Mouse (Mus musculus): Measurements from ENCODE around the gene Mrnip. TPM values are rescaled to one million over a fixed set of nuclear protein-coding genes. Genes with fewer than 3 reads are reported as not detected.

Mrnip gene
- polyA plus RNA-seq, 2 experiments = 7.6 to 8.5 TPM

DNA sequence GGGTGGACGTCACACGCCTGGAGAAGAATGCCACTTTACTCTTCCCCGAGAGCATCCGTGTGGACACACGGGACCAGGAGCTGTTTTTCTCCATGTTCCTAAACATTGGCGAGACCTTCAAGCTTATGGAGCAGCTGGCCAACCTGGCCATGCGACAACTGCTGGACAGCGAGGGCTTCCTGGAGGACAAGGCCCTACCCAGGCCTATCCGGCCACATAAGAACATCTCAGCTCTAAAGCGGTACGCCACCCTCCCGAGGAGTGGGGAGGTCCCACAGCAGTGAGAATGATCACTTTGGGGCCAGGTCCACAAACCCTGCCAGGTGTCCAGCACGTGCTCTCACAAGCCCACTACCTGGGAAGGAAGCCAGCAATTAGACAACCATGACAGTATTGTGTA is 28.1 kb upstream of the Mrnip start:
- ATAC-seq (ENCODE audit: insufficient read depth) (no peak), DNase-seq (ENCODE audit: low read depth in 3 of 3, low spot score in 3 of 3) (no peak)
- no peak for TF ChIP-seq CTCF (IDR thresholded peaks at IDR 0.05; ENCODE audit: low read depth)
- no peak for TF ChIP-seq EP300 (IDR thresholded peaks at IDR 0.05; ENCODE audit: low read depth)
- H3K27ac ChIP-seq = no peak overlapping the region
- H3K9me3 ChIP-seq (ENCODE audit: control insufficient read depth, low read length) = no peaks in the 10 kb centered on the region
- H3K4me3 ChIP-seq (ENCODE audit: insufficient read depth in 1 of 2, low read depth in 2 of 2, low read length in 2 of 2) = no peak overlapping the region
- WGBS (ENCODE audit: insufficient replicate concordance) = 84% methylated on average over 13 of the region's 13 CpGs
- H3K4me2 ChIP-seq (ENCODE audit: low read depth) = no peak overlapping the region
- H3K36me3 ChIP-seq (replicated peaks; ENCODE audit: control insufficient read depth, insufficient read depth, low read depth) = peaks cover 14% of the 10 kb centered on the region
- H3K27me3 ChIP-seq (ENCODE audit: control insufficient read depth, insufficient read depth, low read length) = no peaks in the 10 kb centered on the region
- H3K9ac ChIP-seq (replicated peaks) = no peak overlapping the region
- no peaks in the 10 kb centered on the region for H3K4me1 ChIP-seq (replicated peaks; ENCODE audit: control insufficient read depth in 2 of 2, insufficient read depth in 2 of 2, low read length in 1 of 2)

DNA sequence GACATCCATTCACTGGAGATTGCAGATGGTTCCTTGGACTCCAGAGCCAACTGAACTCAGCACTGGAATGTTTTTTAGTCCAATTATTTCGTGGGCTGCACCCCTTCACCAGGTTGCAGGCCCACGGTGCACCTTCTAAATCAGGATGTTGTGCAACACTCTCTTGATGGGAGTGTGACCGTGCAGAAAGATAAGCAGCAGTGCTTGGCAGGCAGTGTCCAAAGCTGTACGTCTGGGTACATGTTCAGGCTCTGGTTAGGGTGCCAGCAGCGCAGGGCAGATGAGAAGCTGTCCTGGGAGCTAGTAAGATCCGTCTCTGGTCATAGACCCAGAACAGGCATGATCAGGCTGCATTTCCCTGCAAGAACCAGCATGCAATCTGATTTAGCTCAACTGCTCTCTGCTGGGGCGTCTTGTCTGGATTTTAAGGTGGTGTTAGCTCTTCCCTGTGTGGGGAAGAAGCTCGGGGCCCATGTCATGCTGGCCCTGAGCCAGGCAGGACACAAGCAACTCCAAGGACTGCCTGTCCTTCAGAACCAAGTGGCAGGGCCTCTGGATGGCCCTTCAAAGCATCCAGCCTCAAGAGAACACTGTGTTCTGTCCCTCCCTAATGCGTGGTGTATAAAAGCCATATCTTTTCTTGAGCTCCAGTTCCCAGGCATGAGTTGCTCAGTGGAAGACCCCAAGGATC is 26.8 kb upstream of the Mrnip start:
- no peak overlapping the region for H3K27ac ChIP-seq
- no peak overlapping the region for H3K4me3 ChIP-seq (ENCODE audit: insufficient read depth in 1 of 2, low read depth in 2 of 2, low read length in 2 of 2)
- H3K27me3 ChIP-seq (ENCODE audit: control insufficient read depth, insufficient read depth, low read length) = no peaks in the 10 kb centered on the region
- ATAC-seq (ENCODE audit: insufficient read depth) (no peak), DNase-seq (ENCODE audit: low read depth in 3 of 3, low spot score in 3 of 3) (no peak)
- H3K9ac ChIP-seq (replicated peaks) = no peak overlapping the region
- H3K36me3 ChIP-seq (replicated peaks; ENCODE audit: control insufficient read depth, insufficient read depth, low read depth) = peaks cover 15% of the 10 kb centered on the region
- TF ChIP-seq EP300 (IDR thresholded peaks at IDR 0.05; ENCODE audit: low read depth) = no peak
- no peak for TF ChIP-seq CTCF (IDR thresholded peaks at IDR 0.05; ENCODE audit: low read depth)
- no peaks in the 10 kb centered on the region for H3K9me3 ChIP-seq (ENCODE audit: control insufficient read depth, low read length)
- H3K4me2 ChIP-seq (ENCODE audit: low read depth) = no peak overlapping the region
- H3K4me1 ChIP-seq (replicated peaks; ENCODE audit: control insufficient read depth in 2 of 2, insufficient read depth in 2 of 2, low read length in 1 of 2) = no peaks in the 10 kb centered on the region
- WGBS (ENCODE audit: insufficient replicate concordance) = 51% methylated on average over 9 of the region's 9 CpGs

DNA sequence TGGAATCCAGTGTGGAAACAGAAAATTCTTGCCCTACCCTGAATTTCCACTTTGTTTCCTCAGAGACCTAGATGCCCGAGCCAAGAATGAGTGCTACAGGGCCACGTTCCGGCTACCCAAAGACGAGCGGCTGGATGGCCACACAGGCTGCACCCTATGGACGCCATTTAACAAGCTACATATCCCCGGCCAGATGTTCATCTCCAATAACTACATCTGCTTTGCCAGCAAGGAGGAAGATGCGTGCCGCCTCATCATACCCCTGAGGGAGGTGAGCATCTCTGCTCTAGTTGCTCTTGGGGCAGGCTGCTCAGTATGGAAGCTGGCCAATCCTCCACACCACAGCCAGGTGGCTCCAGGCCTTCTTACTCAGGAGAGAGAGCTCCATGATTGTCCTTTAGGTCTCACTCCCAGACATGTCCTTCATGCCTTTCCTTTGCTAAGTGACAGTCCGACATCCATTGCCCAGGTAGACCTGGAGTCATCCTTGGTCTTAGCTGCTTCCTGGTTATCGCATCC is 26.2 kb upstream of the Mrnip start:
- no peaks in the 10 kb centered on the region for H3K27me3 ChIP-seq (ENCODE audit: control insufficient read depth, insufficient read depth, low read length)
- WGBS (ENCODE audit: insufficient replicate concordance) = 78% methylated on average over 11 of the region's 11 CpGs
- H3K9ac ChIP-seq (replicated peaks) = no peak overlapping the region
- no peaks in the 10 kb centered on the region for H3K9me3 ChIP-seq (ENCODE audit: control insufficient read depth, low read length)
- H3K27ac ChIP-seq = no peak overlapping the region
- no peak overlapping the region for H3K4me3 ChIP-seq (ENCODE audit: insufficient read depth in 1 of 2, low read depth in 2 of 2, low read length in 2 of 2)
- H3K36me3 ChIP-seq (replicated peaks; ENCODE audit: control insufficient read depth, insufficient read depth, low read depth) = peaks cover 15% of the 10 kb centered on the region
- 0 out of 2 replicates have a peak, but pooled peaks have one; percentile 2 for TF ChIP-seq CTCF (IDR thresholded peaks at IDR 0.05; ENCODE audit: low read depth)
- no peak for TF ChIP-seq EP300 (IDR thresholded peaks at IDR 0.05; ENCODE audit: low read depth)
- DNase-seq (ENCODE audit: low read depth in 3 of 3, low spot score in 3 of 3) (no peak), ATAC-seq (ENCODE audit: insufficient read depth) (no peak)
- H3K4me2 ChIP-seq (ENCODE audit: low read depth) = no peak overlapping the region
- no peaks in the 10 kb centered on the region for H3K4me1 ChIP-seq (replicated peaks; ENCODE audit: control insufficient read depth in 2 of 2, insufficient read depth in 2 of 2, low read length in 1 of 2)

DNA sequence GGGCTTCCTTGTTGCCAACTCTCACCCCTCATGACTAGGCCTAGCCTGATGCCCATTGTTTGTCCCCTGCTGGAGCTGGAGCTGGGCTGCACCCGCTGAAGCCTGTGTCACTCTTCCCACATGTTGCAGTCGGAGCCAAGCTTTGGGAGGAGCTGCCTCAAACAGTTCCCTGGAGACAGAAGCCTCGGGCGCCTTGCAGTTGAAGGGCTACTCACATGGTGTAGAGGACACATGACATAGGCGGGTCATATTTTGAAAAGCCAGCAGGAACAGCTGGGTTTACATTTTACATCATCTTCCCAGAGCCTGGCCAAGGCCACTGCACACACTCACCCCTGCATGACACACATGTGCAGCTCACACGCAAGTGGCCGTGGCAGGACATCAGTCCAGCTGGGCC is 25.0 kb upstream of the Mrnip start:
- H3K4me3 ChIP-seq (ENCODE audit: insufficient read depth in 1 of 2, low read depth in 2 of 2, low read length in 2 of 2) = no peak overlapping the region
- H3K36me3 ChIP-seq (replicated peaks; ENCODE audit: control insufficient read depth, insufficient read depth, low read depth) = peaks cover 15% of the 10 kb centered on the region
- no peak overlapping the region for H3K4me2 ChIP-seq (ENCODE audit: low read depth)
- 75% methylated on average over 7 of the region's 7 CpGs for WGBS (ENCODE audit: insufficient replicate concordance)
- H3K9ac ChIP-seq (replicated peaks) = no peak overlapping the region
- no peak for DNase-seq (ENCODE audit: low read depth in 3 of 3, low spot score in 3 of 3)
- ATAC-seq (ENCODE audit: insufficient read depth) = no peak
- H3K4me1 ChIP-seq (replicated peaks; ENCODE audit: control insufficient read depth in 2 of 2, insufficient read depth in 2 of 2, low read length in 1 of 2) = no peaks in the 10 kb centered on the region
- H3K9me3 ChIP-seq (ENCODE audit: control insufficient read depth, low read length) = no peaks in the 10 kb centered on the region
- no peak overlapping the region for H3K27ac ChIP-seq
- H3K27me3 ChIP-seq (ENCODE audit: control insufficient read depth, insufficient read depth, low read length) = no peaks in the 10 kb centered on the region
- TF ChIP-seq CTCF (IDR thresholded peaks at IDR 0.05; ENCODE audit: low read depth) = no peak

DNA sequence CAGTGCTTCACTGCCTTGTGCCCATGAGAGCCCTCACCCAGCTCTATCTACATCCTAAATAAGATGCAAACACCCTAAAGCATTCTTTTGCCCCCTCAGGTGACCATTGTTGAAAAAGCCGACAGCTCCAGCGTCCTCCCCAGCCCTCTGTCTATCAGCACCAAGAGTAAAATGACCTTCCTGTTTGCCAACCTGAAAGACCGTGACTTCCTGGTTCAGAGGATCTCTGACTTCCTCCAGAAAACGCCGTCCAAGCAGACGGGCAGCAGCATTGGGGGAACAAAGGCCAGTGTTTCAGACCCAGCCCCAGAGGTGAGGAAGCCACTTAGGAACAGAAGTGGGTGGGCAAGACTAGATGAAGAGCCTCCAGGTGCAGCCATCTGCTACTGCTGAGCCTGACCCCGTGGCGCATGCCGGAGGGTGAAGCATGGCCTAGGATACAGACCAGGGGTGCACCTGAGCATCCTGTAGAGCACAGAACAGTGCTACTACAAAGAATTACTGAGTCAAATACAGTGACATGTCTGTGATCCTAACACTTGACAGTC is 24.6 kb upstream of the Mrnip start:
- ATAC-seq (ENCODE audit: insufficient read depth) (no peak), DNase-seq (ENCODE audit: low read depth in 3 of 3, low spot score in 3 of 3) (no peak)
- H3K36me3 ChIP-seq (replicated peaks; ENCODE audit: control insufficient read depth, insufficient read depth, low read depth) = peaks cover 15% of the 10 kb centered on the region
- WGBS (ENCODE audit: insufficient replicate concordance) = 65% methylated on average over 9 of the region's 9 CpGs
- H3K27me3 ChIP-seq (ENCODE audit: control insufficient read depth, insufficient read depth, low read length) = no peaks in the 10 kb centered on the region
- no peak overlapping the region for H3K27ac ChIP-seq
- no peak overlapping the region for H3K9ac ChIP-seq (replicated peaks)
- H3K4me3 ChIP-seq (ENCODE audit: insufficient read depth in 1 of 2, low read depth in 2 of 2, low read length in 2 of 2) = no peak overlapping the region
- TF ChIP-seq CTCF (IDR thresholded peaks at IDR 0.05; ENCODE audit: low read depth) (no peak), EP300 (IDR thresholded peaks at IDR 0.05; ENCODE audit: low read depth) (no peak)
- H3K4me2 ChIP-seq (ENCODE audit: low read depth) = no peak overlapping the region
- H3K4me1 ChIP-seq (replicated peaks; ENCODE audit: control insufficient read depth in 2 of 2, insufficient read depth in 2 of 2, low read length in 1 of 2) = no peaks in the 10 kb centered on the region
- no peaks in the 10 kb centered on the region for H3K9me3 ChIP-seq (ENCODE audit: control insufficient read depth, low read length)

Data from liver, embryonic 14.5 days (tissue).